Mouse (Mus musculus) brain, embryonic 14.5 days (tissue): Measurements from ENCODE around the gene Jup.

Experiments used
- CTCF ChIP-seq: fragments of 200-500 bp; IDR thresholded peaks from 2 replicates; pipeline ENCODE4 v1.5.1; 2012; ENCODE audit warnings: inconsistent platforms, mild to moderate bottlenecking, moderate library complexity, borderline replicate concordance; ENCODE audit not compliant: insufficient read depth, insufficient read length; ENCODE audit errors: extremely low read depth
- POLR2A ChIP-seq: fragments of 200-500 bp; IDR thresholded peaks from 2 replicates; pipeline ENCODE4 v1.6.1; 2012; ENCODE audit warnings: mild to moderate bottlenecking, inconsistent platforms, borderline replicate concordance; ENCODE audit not compliant: poor library complexity, insufficient read depth, insufficient read length, severe bottlenecking; ENCODE audit errors: extremely low read depth

DNA sequence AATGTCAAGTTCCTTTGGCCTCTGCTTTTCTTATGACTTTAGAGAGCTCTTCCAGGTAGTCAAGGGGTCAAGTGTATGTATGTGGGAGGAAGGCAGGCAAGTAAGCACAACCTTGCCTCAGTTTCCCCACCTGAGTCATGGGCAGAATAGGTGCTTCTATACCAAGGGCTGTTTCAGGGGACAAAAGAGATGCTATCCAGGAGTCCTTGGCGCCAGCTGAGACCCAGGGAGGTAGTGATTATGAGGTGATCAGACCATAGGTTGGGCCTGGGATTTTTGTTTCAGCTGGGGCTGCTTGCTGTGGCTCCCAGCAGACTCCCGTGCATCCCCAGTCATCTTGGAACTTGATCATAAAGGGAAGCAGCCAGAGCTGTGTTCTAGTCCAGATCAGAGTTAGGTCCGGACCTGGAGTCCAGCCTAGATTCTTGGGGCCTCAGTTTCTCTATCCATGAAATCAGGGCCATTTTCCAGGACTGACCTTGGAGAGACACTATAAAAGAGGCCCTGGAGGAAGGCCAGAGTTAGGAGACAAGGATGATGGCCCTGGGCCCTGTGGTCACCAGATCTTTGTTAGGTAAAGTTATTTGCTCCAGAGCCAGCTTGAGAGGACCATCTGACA, 7.0 kb upstream of the Jup start:
- no peak for TF ChIP-seq CTCF
- TF ChIP-seq POLR2A = no peak
